Mouse (Mus musculus) heart, embryonic 12.5 days (tissue): ENCODE results near the gene Ccdc93. TPM values are rescaled to one million over a fixed set of nuclear protein-coding genes. Genes with fewer than 3 reads are reported as not detected.

ENCODE experiments used
- ATAC-seq: fragments of 200-750 bp; cut with Nextera tagmentation; 2 replicates; pipeline ENCODE4 v1.8.0; 2017; ENCODE audit warnings: moderate TSS enrichment, moderate library complexity; ENCODE audit not compliant: insufficient number of reproducible peaks, low FRiP score
- H3K27ac ChIP-seq: fragments of 300-500 bp; sonication (generic); 2 replicates; pipeline ENCODE4 v1.5.1; 2016; ENCODE audit warnings: mild to moderate bottlenecking, moderate library complexity; ENCODE audit not compliant: poor library complexity, severe bottlenecking
- H3K27me3 ChIP-seq: fragments of 300-500 bp; sonication (generic); replicated peaks from 2 replicates; pipeline ENCODE4 v1.6.1; 2016; ENCODE audit warnings: mild to moderate bottlenecking, moderate library complexity
- H3K36me3 ChIP-seq: fragments of 300-500 bp; sonication (generic); 2 replicates; pipeline ENCODE4 v1.6.1; 2016; ENCODE audit warnings: mild to moderate bottlenecking, moderate library complexity
- H3K4me1 ChIP-seq: fragments of 300-500 bp; sonication (generic); replicated peaks from 2 replicates; pipeline ENCODE4 v1.6.1; 2016; ENCODE audit warnings: mild to moderate bottlenecking
- H3K4me2 ChIP-seq: fragments of 300-500 bp; sonication (generic); 2 replicates; pipeline ENCODE4 v1.6.1; 2016; ENCODE audit warnings: mild to moderate bottlenecking, moderate library complexity
- H3K4me3 ChIP-seq: fragments of 300-500 bp; sonication (generic); 2 replicates; pipeline ENCODE4 v1.5.1; 2016; ENCODE audit warnings: mild to moderate bottlenecking
- H3K9ac ChIP-seq: fragments of 300-500 bp; sonication (generic); 2 replicates; pipeline ENCODE4 v1.6.1; 2016; ENCODE audit warnings: mild to moderate bottlenecking, moderate library complexity
- H3K9me3 ChIP-seq: fragments of 300-500 bp; sonication (generic); replicated peaks from 2 replicates; pipeline ENCODE4 v1.6.1; 2016; ENCODE audit warnings: mild to moderate bottlenecking, moderate library complexity
- WGBS: fragments of 180-500 bp; shearing (Covaris S2); methylation state at CpG from one replicate; pipeline ENCODE4 v1.1.7; 2016; 5-methylcytosine and 5-hydroxymethylcytosine counted together
- polyA plus RNA-seq: library from polyadenylated mRNA; unstranded; fragments of >200 nt; fragmentation: Nextera tagmentation; extraction: Ambion mirVana; gene quantifications from 2 replicates; pipeline ENCODE4 v1.2.1, GENCODE M21; 2016

Gene Ccdc93
- polyA plus RNA-seq, 1 experiment from 2014 or later, result 9.0 TPM

- WGBS, result 60% methylated on average over 1 of the region's 1 CpGs
- Histone ChIP-seq H3K4me3 (no peak overlapping the region), H3K9ac (no peak overlapping the region), H3K27me3 (no peaks in the 10 kb centered on the region), H3K4me1 (no peaks in the 10 kb centered on the region), H3K27ac (no peak overlapping the region), H3K4me2 (no peak overlapping the region), H3K36me3 (no peaks in the 10 kb centered on the region), H3K9me3 (no peaks in the 10 kb centered on the region)
- ATAC-seq, result no peak
Measured at GRCm38 (mm10) chr1:121518609-121519008, 87.8 kb downstream of the Ccdc93 start.

- no peaks in the 10 kb centered on the region for H3K9me3 ChIP-seq
- no peak for ATAC-seq
- WGBS, result 37% methylated on average over 17 of the region's 17 CpGs
- H3K9ac ChIP-seq, result no peak overlapping the region
- H3K4me3 ChIP-seq, result peak overlapping the region; percentile 41; the same call in 1 of the 2 replicates
- peaks cover 42% of the 10 kb centered on the region for H3K27me3 ChIP-seq
- H3K27ac ChIP-seq, result no peak overlapping the region
- no peaks in the 10 kb centered on the region for H3K36me3 ChIP-seq
- H3K4me1 ChIP-seq, result peaks cover 14% of the 10 kb centered on the region
- peak overlapping the region; percentile 71 for H3K4me2 ChIP-seq
Measured at GRCm38 (mm10) chr1:121527061-121527460, 96.2 kb downstream of the Ccdc93 start.

GRCm38 (mm10) chr1:121527600-121528398 lies 97.0 kb downstream of the Ccdc93 start:
- no peaks in the 10 kb centered on the region for H3K9me3 ChIP-seq
- H3K4me2 ChIP-seq, result peak overlapping the region; percentile 71
- WGBS, result 11% methylated on average over 55 of the region's 55 CpGs
- 0 out of 2 replicates have a peak overlapping the region, but pooled peaks have one; percentile 1 for H3K9ac ChIP-seq
- H3K27ac ChIP-seq, result no peak overlapping the region
- H3K36me3 ChIP-seq, result no peaks in the 10 kb centered on the region
- no peak for ATAC-seq
- peaks cover 14% of the 10 kb centered on the region for H3K4me1 ChIP-seq
- H3K27me3 ChIP-seq, result peaks cover 42% of the 10 kb centered on the region
- peak overlapping the region; percentile 41 for H3K4me3 ChIP-seq

- ATAC-seq, result peak; percentile 80; the same call in 1 of the 2 replicates
- peaks cover 42% of the 10 kb centered on the region for H3K27me3 ChIP-seq
- 0 out of 2 replicates have a peak within 1 kb of the TSS, but pooled peaks have one; percentile 1 for H3K9ac ChIP-seq
- no peaks in the 10 kb centered on the region for H3K9me3 ChIP-seq
- H3K36me3 ChIP-seq, result no peaks in the 10 kb centered on the region
- H3K4me2 ChIP-seq, result peak within 1 kb of the TSS; percentile 71
- WGBS, result 1% methylated on average over 11 of the region's 11 CpGs
- H3K27ac ChIP-seq, result no peak within 1 kb of the TSS
- peak within 1 kb of the TSS; percentile 41 for H3K4me3 ChIP-seq
- H3K4me1 ChIP-seq, result peaks cover 14% of the 10 kb centered on the region
Measured at GRCm38 (mm10) chr1:121528399-121528720, 97.5 kb downstream of the Ccdc93 start, which contains the start of gene Htr5b. Gene Htr5b, minus strand, starts transcription at chr1:121528465.

GRCm38 (mm10) chr1:121529286-121529685 lies 98.4 kb downstream of the Ccdc93 start:
- 80% methylated on average over 6 of the region's 6 CpGs for WGBS
- Histone ChIP-seq H3K4me1 (peaks cover 14% of the 10 kb centered on the region), H3K4me3 (no peak overlapping the region), H3K4me2 (no peak overlapping the region), H3K9me3 (no peaks in the 10 kb centered on the region), H3K27ac (no peak overlapping the region), H3K27me3 (peaks cover 42% of the 10 kb centered on the region), H3K36me3 (no peaks in the 10 kb centered on the region), H3K9ac (no peak overlapping the region)
- no peak for ATAC-seq

- no peak overlapping the region for H3K9ac ChIP-seq
- 36% methylated on average over 7 of the region's 7 CpGs for WGBS
- ATAC-seq, result no peak
Measured at GRCm38 (mm10) chr1:121531439-121531838, 100.6 kb downstream of the Ccdc93 start.

GRCm38 (mm10) chr1:121540361-121540760 lies 109.5 kb downstream of the Ccdc93 start:
- Histone ChIP-seq H3K4me3 (no peak overlapping the region), H3K27ac (no peak overlapping the region), H3K4me2 (no peak overlapping the region), H3K27me3 (no peaks in the 10 kb centered on the region), H3K4me1 (no peaks in the 10 kb centered on the region), H3K9ac (no peak overlapping the region), H3K9me3 (no peaks in the 10 kb centered on the region), H3K36me3 (no peaks in the 10 kb centered on the region)
- 60% methylated on average over 8 of the region's 8 CpGs for whole genome bisulfite sequencing
- ATAC-seq, result no peak

More at GRCm38 (mm10) chr1:121531439-121531838, 100.6 kb downstream of the Ccdc93 start:
- no peaks in the 10 kb centered on the region for H3K9me3 ChIP-seq
- peaks cover 37% of the 10 kb centered on the region for H3K27me3 ChIP-seq
- no peaks in the 10 kb centered on the region for H3K36me3 ChIP-seq
- H3K4me2 ChIP-seq, result no peak overlapping the region
- H3K4me1 ChIP-seq, result peaks cover 14% of the 10 kb centered on the region
- H3K27ac ChIP-seq, result no peak overlapping the region
- no peak overlapping the region for H3K4me3 ChIP-seq

- H3K4me1 ChIP-seq, result no peaks in the 10 kb centered on the region
- 35% methylated on average over 2 of the region's 2 CpGs for WGBS
- H3K9me3 ChIP-seq, result no peaks in the 10 kb centered on the region
- no peaks in the 10 kb centered on the region for H3K27me3 ChIP-seq
- no peak overlapping the region for H3K27ac ChIP-seq
- H3K4me3 ChIP-seq, result no peak overlapping the region
- peaks cover 20% of the 10 kb centered on the region for H3K36me3 ChIP-seq
- H3K9ac ChIP-seq, result no peak overlapping the region
- no peak for ATAC-seq
- no peak overlapping the region for H3K4me2 ChIP-seq
Measured at GRCm38 (mm10) chr1:121546844-121547243, 116.0 kb downstream of the Ccdc93 start.

GRCm38 (mm10) chr1:121548667-121549066 lies 117.8 kb downstream of the Ccdc93 start:
- 89% methylated on average over 4 of the region's 4 CpGs for WGBS
- Histone ChIP-seq H3K36me3 (peaks cover 36% of the 10 kb centered on the region), H3K4me3 (no peak overlapping the region), H3K4me2 (no peak overlapping the region), H3K9me3 (no peaks in the 10 kb centered on the region), H3K27ac (no peak overlapping the region), H3K9ac (no peak overlapping the region), H3K27me3 (no peaks in the 10 kb centered on the region), H3K4me1 (no peaks in the 10 kb centered on the region)
- ATAC-seq, result no peak

- no peaks in the 10 kb centered on the region for H3K9me3 ChIP-seq
- WGBS, result 75% methylated on average over 4 of the region's 4 CpGs
- no peak for ATAC-seq
- H3K27me3 ChIP-seq, result no peaks in the 10 kb centered on the region
- no peak overlapping the region for H3K4me3 ChIP-seq
- H3K36me3 ChIP-seq, result peaks cover 43% of the 10 kb centered on the region
- no peak overlapping the region for H3K9ac ChIP-seq
- H3K4me2 ChIP-seq, result no peak overlapping the region
- no peak overlapping the region for H3K27ac ChIP-seq
- no peaks in the 10 kb centered on the region for H3K4me1 ChIP-seq
Measured at GRCm38 (mm10) chr1:121549456-121549855, 118.6 kb downstream of the Ccdc93 start.

GRCm38 (mm10) chr1:121550801-121551456 lies 120.1 kb downstream of the Ccdc93 start:
- peaks cover 58% of the 10 kb centered on the region for H3K36me3 ChIP-seq
- H3K27ac ChIP-seq, result no peak overlapping the region
- ATAC-seq, result no peak
- WGBS, result 77% methylated on average over 16 of the region's 16 CpGs
- no peak overlapping the region for H3K4me2 ChIP-seq
- H3K27me3 ChIP-seq, result no peaks in the 10 kb centered on the region
- no peak overlapping the region for H3K9ac ChIP-seq
- H3K4me3 ChIP-seq, result no peak overlapping the region
- no peaks in the 10 kb centered on the region for H3K4me1 ChIP-seq
- no peaks in the 10 kb centered on the region for H3K9me3 ChIP-seq
